Mouse (Mus musculus) liver, adult 2 months (tissue): Measurements from ENCODE around the gene Ooep.

Source experiments
- CTCF ChIP-seq: fragments of 200-500 bp; IDR thresholded peaks from 2 replicates; pipeline ENCODE4 v1.5.1; 2011; ENCODE audit warnings: low read depth, low read length, control low read depth
- POLR2A ChIP-seq: fragments of 200-500 bp; IDR thresholded peaks from 2 replicates; pipeline ENCODE4 v1.6.1; 2011; ENCODE audit warnings: low read length, control low read depth; ENCODE audit not compliant: insufficient read depth; ENCODE audit errors: extremely low read depth

- no peak for TF ChIP-seq CTCF
- no peak for TF ChIP-seq POLR2A
Observed at GRCm38 (mm10) chr9:78394602-78395001, 16.1 kb upstream of the Ooep start.
